Mouse (Mus musculus): ENCODE data around the gene Fam102a.

- TF ChIP-seq CTCF (conservative IDR thresholded peaks at IDR 0.05; ENCODE audit: low read length), result no peak
- no peak for TF ChIP-seq POU5F1 (IDR thresholded peaks at IDR 0.05; ENCODE audit: borderline replicate concordance, low read length)
- TF ChIP-seq NANOG (IDR thresholded peaks at IDR 0.05; ENCODE audit: borderline replicate concordance, low read length), result no peak
Measured at GRCm38 (mm10) chr2:32612274-32612673, 77.1 kb downstream of the Fam102a start.

Data from E14TG2a.4 (cell line).